Mouse (Mus musculus) heart, adult 2 months (tissue): ENCODE results near the gene Micall2. TPM values are rescaled to one million over a fixed set of nuclear protein-coding genes. Genes with fewer than 3 reads are reported as not detected.
"Not testable (repeated sequence)": the region's sequence is repeated elsewhere in the genome, so short reads cannot be mapped to it uniquely, and the experiment has no call there.

Source experiments
- DNase-seq, 2 experiments: peaks; one replicate each; pipeline ENCODE4 v3.0.0; 2021
- H3K27ac ChIP-seq: fragments of 200-600 bp; 2 replicates; pipeline ENCODE4 v1.8.1; 2022
- H3K27me3 ChIP-seq: fragments of 200-500 bp; 2 replicates; pipeline ENCODE4 v1.6.1; 2012; ENCODE audit warnings: mild to moderate bottlenecking, low read length, inconsistent platforms, mixed read lengths; ENCODE audit not compliant: control insufficient read depth, insufficient read depth
- H3K36me3 ChIP-seq: fragments of 200-500 bp; 2 replicates; pipeline ENCODE4 v1.6.1; 2012; ENCODE audit warnings: low read length, inconsistent platforms; ENCODE audit not compliant: control insufficient read depth, insufficient read depth
- H3K4me1 ChIP-seq: fragments of 200-500 bp; 2 replicates; pipeline ENCODE4 v1.6.1; 2011; ENCODE audit warnings: low read length; ENCODE audit not compliant: control insufficient read depth, insufficient read depth
- H3K4me3 ChIP-seq: fragments of 200-600 bp; 2 replicates; pipeline ENCODE4 v1.8.1; 2022
- H3K79me2 ChIP-seq: fragments of 200-500 bp; replicated peaks from 2 replicates; pipeline ENCODE4 v1.6.1; 2012; ENCODE audit warnings: mild to moderate bottlenecking, inconsistent platforms, low read length, moderate library complexity, mixed read lengths; ENCODE audit not compliant: control insufficient read depth, insufficient read depth
- H3K9ac ChIP-seq: fragments of 200-500 bp; 2 replicates; pipeline ENCODE4 v1.6.1; 2012; ENCODE audit warnings: low read depth, mild to moderate bottlenecking, control low read depth, inconsistent platforms, low read length, mixed read lengths
- CTCF ChIP-seq: fragments of 200-600 bp; IDR thresholded peaks from 2 replicates; pipeline ENCODE4 v1.8.1; 2022; ENCODE audit warnings: antibody characterized with exemption, mild to moderate bottlenecking, moderate library complexity
- EP300 ChIP-seq: fragments of 200-500 bp; IDR thresholded peaks from 2 replicates; pipeline ENCODE4 v1.6.1; 2011; ENCODE audit warnings: low read depth, low read length, control low read depth; ENCODE audit not compliant: insufficient read depth
- POLR2A ChIP-seq: fragments of 200-500 bp; IDR thresholded peaks from 2 replicates; pipeline ENCODE4 v1.6.1; 2011; ENCODE audit warnings: mild to moderate bottlenecking, low read depth, low read length, control low read depth; ENCODE audit not compliant: insufficient read depth
- WGBS: fragments of 180-500 bp; shearing (Covaris S2); methylation state at CpG from one replicate; pipeline ENCODE4 v1.1.7; 2018; 5-methylcytosine and 5-hydroxymethylcytosine counted together
- intact Hi-C: fragments of 180-260 bp; cut with DNase I; formaldehyde crosslinking; loops from one replicate; pipeline ENCODE4 v1.15.1; 2025
- polyA plus RNA-seq: library from polyadenylated mRNA; depleted of rRNA; stranded (reverse); fragments of >200 nt; gene quantifications from 2 replicates; pipeline ENCODE4 v1.2.3, GENCODE M21; 2012
- total RNA-seq, 2 experiments: library from RNA; stranded (reverse); gene quantifications; 2 replicates each; pipeline ENCODE4 v1.2.3; 2021

Micall2 gene
- total and polyA plus RNA-seq, 3 experiments: 1.9 to 2.9 (median 2.0) TPM

GRCm38 (mm10) chr5:139706496-139706895 lies 29.6 kb downstream of the Micall2 start:
- 89% methylated on average over 10 of the region's 10 CpGs for WGBS

GRCm38 (mm10) chr5:139702905-139703304 lies 33.2 kb downstream of the Micall2 start:
- H3K27ac ChIP-seq: no peak overlapping the region
- no peaks in the 10 kb centered on the region for H3K36me3 ChIP-seq
- no peaks in the 10 kb centered on the region for H3K79me2 ChIP-seq
- DNase-seq: no peak
- H3K27me3 ChIP-seq: no peaks in the 10 kb centered on the region
- H3K4me3 ChIP-seq: no peak overlapping the region
- intact Hi-C loops: no loop called here
- WGBS: 64% methylated on average over 2 of the region's 2 CpGs
- H3K9ac ChIP-seq: no peak overlapping the region
- H3K4me1 ChIP-seq: no peaks in the 10 kb centered on the region
- TF ChIP-seq CTCF (peak; percentile 58), EP300 (no peak), POLR2A (no peak)

More at GRCm38 (mm10) chr5:139706496-139706895, 29.6 kb downstream of the Micall2 start:
- TF ChIP-seq CTCF (no peak), POLR2A (no peak), EP300 (no peak)
- intact Hi-C loops: no loop called here
- Histone ChIP-seq H3K27ac (no peak overlapping the region), H3K4me1 (no peaks in the 10 kb centered on the region), H3K27me3 (no peaks in the 10 kb centered on the region), H3K79me2 (no peaks in the 10 kb centered on the region), H3K9ac (no peak overlapping the region), H3K36me3 (no peaks in the 10 kb centered on the region), H3K4me3 (no peak overlapping the region)
- no peak for DNase-seq

- H3K27me3 ChIP-seq: no peaks in the 10 kb centered on the region
- H3K4me3 ChIP-seq: no peak overlapping the region
- TF ChIP-seq POLR2A: no peak
- no peak for TF ChIP-seq EP300
- TF ChIP-seq CTCF: no peak
- no peaks in the 10 kb centered on the region for H3K36me3 ChIP-seq
- no peaks in the 10 kb centered on the region for H3K79me2 ChIP-seq
- H3K4me1 ChIP-seq: no peaks in the 10 kb centered on the region
- WGBS: 6% methylated on average over 10 of the region's 10 CpGs
- intact Hi-C loops: no loop called here
- DNase-seq: no peak
- no peak overlapping the region for H3K27ac ChIP-seq
- no peak overlapping the region for H3K9ac ChIP-seq
These were observed 33.9 kb downstream of the Micall2 start for GRCm38 (mm10) chr5:139702236-139702635.

- Histone ChIP-seq H3K79me2 (no peaks in the 10 kb centered on the region), H3K4me1 (no peaks in the 10 kb centered on the region), H3K27me3 (no peaks in the 10 kb centered on the region), H3K4me3 (no peak overlapping the region), H3K27ac (no peak overlapping the region), H3K36me3 (no peaks in the 10 kb centered on the region), H3K9ac (no peak overlapping the region)
- intact Hi-C loops: no loop called here
- TF ChIP-seq CTCF (no peak), EP300 (no peak), POLR2A (no peak)
- WGBS: 86% methylated on average over 6 of the region's 6 CpGs
- DNase-seq: no peak
These were observed 39.2 kb downstream of the Micall2 start for GRCm38 (mm10) chr5:139696954-139697353.

GRCm38 (mm10) chr5:139695876-139696275 lies 40.3 kb downstream of the Micall2 start:
- intact Hi-C loops, DNase-seq, H3K4me1 ChIP-seq, H3K36me3 ChIP-seq, H3K4me3 ChIP-seq, H3K9ac ChIP-seq, H3K79me2 ChIP-seq, H3K27me3 ChIP-seq, H3K27ac ChIP-seq: not testable (repeated sequence)
- 52% methylated on average over 3 of the region's 3 CpGs for WGBS

GRCm38 (mm10) chr5:139694989-139695571 lies 41.1 kb downstream of the Micall2 start:
- H3K36me3 ChIP-seq: no peaks in the 10 kb centered on the region
- no peak overlapping the region for H3K27ac ChIP-seq
- intact Hi-C loops: no loop called here
- H3K27me3 ChIP-seq: no peaks in the 10 kb centered on the region
- TF ChIP-seq EP300 (no peak), POLR2A (no peak), CTCF (no peak)
- WGBS: 20% methylated on average over 7 of the region's 7 CpGs
- no peaks in the 10 kb centered on the region for H3K79me2 ChIP-seq
- H3K4me1 ChIP-seq: no peaks in the 10 kb centered on the region
- no peak overlapping the region for H3K9ac ChIP-seq
- no peak overlapping the region for H3K4me3 ChIP-seq
- no peak for DNase-seq
